Mouse (Mus musculus) midbrain, embryonic 12.5 days (tissue): Measurements from ENCODE around the gene Tbx18. TPM values are rescaled to one million over a fixed set of nuclear protein-coding genes. Genes with fewer than 3 reads are reported as not detected.

Experiments
- ATAC-seq: fragments of 200-750 bp; cut with Nextera tagmentation; 2 replicates; pipeline ENCODE4 v1.8.0; 2017; ENCODE audit warnings: low read depth, moderate TSS enrichment, moderate library complexity; ENCODE audit not compliant: low FRiP score
- H3K27ac ChIP-seq: fragments of 300-500 bp; sonication (generic); replicated peaks from 2 replicates; pipeline ENCODE4 v1.5.1; 2016; ENCODE audit warnings: mild to moderate bottlenecking
- H3K27me3 ChIP-seq: fragments of 300-500 bp; sonication (generic); 2 replicates; pipeline ENCODE4 v1.6.1; 2016; ENCODE audit warnings: mild to moderate bottlenecking
- H3K36me3 ChIP-seq: fragments of 300-500 bp; sonication (generic); 2 replicates; pipeline ENCODE4 v1.6.1; 2016
- H3K4me1 ChIP-seq: fragments of 300-500 bp; sonication (generic); 2 replicates; pipeline ENCODE4 v1.6.1; 2016
- H3K4me2 ChIP-seq: fragments of 300-500 bp; sonication (generic); replicated peaks from 2 replicates; pipeline ENCODE4 v1.6.1; 2016; ENCODE audit warnings: mild to moderate bottlenecking, moderate library complexity
- H3K4me3 ChIP-seq: fragments of 300-500 bp; sonication (generic); 2 replicates; pipeline ENCODE4 v1.5.1; 2016; ENCODE audit warnings: mild to moderate bottlenecking
- H3K9ac ChIP-seq: fragments of 300-500 bp; sonication (generic); replicated peaks from 2 replicates; pipeline ENCODE4 v1.6.1; 2016; ENCODE audit warnings: mild to moderate bottlenecking, moderate library complexity
- H3K9me3 ChIP-seq: fragments of 300-500 bp; sonication (generic); 2 replicates; pipeline ENCODE4 v1.6.1; 2016; ENCODE audit warnings: mild to moderate bottlenecking
- WGBS: fragments of 180-500 bp; shearing (Covaris S2); methylation state at CpG from one replicate; pipeline ENCODE4 v1.1.7; 2016; 5-methylcytosine and 5-hydroxymethylcytosine counted together
- polyA plus RNA-seq: library from polyadenylated mRNA; unstranded; fragments of >200 nt; fragmentation: Nextera tagmentation; extraction: Ambion mirVana; gene quantifications from 2 replicates; pipeline ENCODE4 v1.2.1, GENCODE M21; 2016

Gene Tbx18
- polyA plus RNA-seq, 1 experiment from 2014 or later = 6.4 TPM

GRCm38 (mm10) chr9:87686981-87687380 lies 44.1 kb downstream of the Tbx18 start:
- 90% methylated on average over 9 of the region's 9 CpGs for WGBS
- H3K4me2 ChIP-seq = no peak overlapping the region
- no peaks in the 10 kb centered on the region for H3K9me3 ChIP-seq
- no peaks in the 10 kb centered on the region for H3K4me1 ChIP-seq
- no peak overlapping the region for H3K27ac ChIP-seq
- no peaks in the 10 kb centered on the region for H3K36me3 ChIP-seq
- ATAC-seq = no peak
- H3K27me3 ChIP-seq = no peaks in the 10 kb centered on the region
- H3K4me3 ChIP-seq = no peak overlapping the region
- no peak overlapping the region for H3K9ac ChIP-seq

GRCm38 (mm10) chr9:87682247-87682646 lies 48.8 kb downstream of the Tbx18 start:
- Histone ChIP-seq H3K9ac (no peak overlapping the region), H3K36me3 (no peaks in the 10 kb centered on the region), H3K4me1 (no peaks in the 10 kb centered on the region), H3K4me3 (no peak overlapping the region), H3K27ac (no peak overlapping the region), H3K27me3 (no peaks in the 10 kb centered on the region), H3K9me3 (no peaks in the 10 kb centered on the region), H3K4me2 (no peak overlapping the region)
- 74% methylated on average over 11 of the region's 11 CpGs for WGBS
- ATAC-seq = 0 out of 2 replicates have a peak, but pooled peaks have one; percentile 30
